Mouse (Mus musculus) ES-E14 (cell line): ENCODE measurements around the gene Fyn. TPM values are rescaled to one million over a fixed set of nuclear protein-coding genes. Genes with fewer than 3 reads are reported as not detected.
A peak's percentile ranks its signal among the peaks of the same experiment; 100 is the strongest.

ENCODE experiments used
- DNase-seq: peaks from one replicate; pipeline ENCODE4 v3.0.0-alpha.2; 2013; ENCODE audit warnings: low read depth, low spot score
- H3K27ac ChIP-seq: 2 replicates; pipeline ENCODE4 v1.5.1; 2012; ENCODE audit warnings: low read depth, mild to moderate bottlenecking, low read length, moderate library complexity, mixed read lengths; ENCODE audit not compliant: poor library complexity, insufficient read depth, severe bottlenecking
- H3K36me3 ChIP-seq: 2 replicates; pipeline ENCODE4 v1.6.1; 2012; ENCODE audit warnings: mild to moderate bottlenecking, low read length, moderate library complexity, mixed read lengths; ENCODE audit not compliant: control insufficient read depth, poor library complexity, insufficient read depth, severe bottlenecking
- H3K4me1 ChIP-seq, 2 experiments: fragments of 150-350 bp in 1 of 2; sonication (generic) in 1 of 2; 2 replicates each; pipeline ENCODE4 v1.6.1; 2012; ENCODE audit warnings: low read length in 2 of 2, mild to moderate bottlenecking in 1 of 2, mixed read lengths in 1 of 2; ENCODE audit not compliant: control insufficient read depth in 2 of 2, insufficient read depth in 2 of 2, poor library complexity in 1 of 2
- H3K4me3 ChIP-seq, 2 experiments: fragments of 150-350 bp in 1 of 2; sonication (generic) in 1 of 2; 2 replicates each; pipeline ENCODE4 v1.5.1; 2012; ENCODE audit warnings: low read length in 2 of 2, low read depth in 1 of 2, mild to moderate bottlenecking in 1 of 2, mixed read lengths in 1 of 2; ENCODE audit not compliant: insufficient read depth in 1 of 2, poor library complexity in 1 of 2, severe bottlenecking in 1 of 2
- H3K9ac ChIP-seq: 2 replicates; pipeline ENCODE4 v1.6.1; 2012; ENCODE audit warnings: low read depth, mild to moderate bottlenecking, low read length, mixed read lengths; ENCODE audit not compliant: poor library complexity, insufficient read depth, severe bottlenecking
- H3K9me3 ChIP-seq: fragments of 150-350 bp; sonication (generic); 2 replicates; pipeline ENCODE4 v1.6.1; 2012; ENCODE audit warnings: low read depth, mild to moderate bottlenecking, low read length; ENCODE audit not compliant: control insufficient read depth, insufficient read depth
- CHD2 ChIP-seq: IDR thresholded peaks from 2 replicates; pipeline ENCODE4 v1.6.1; 2014; ENCODE audit warnings: mild to moderate bottlenecking, low read depth, low read length, inconsistent platforms
- HCFC1 ChIP-seq: IDR thresholded peaks from 2 replicates; pipeline ENCODE4 v1.6.1; 2012; ENCODE audit warnings: low read length, inconsistent platforms, borderline replicate concordance; ENCODE audit not compliant: insufficient read depth
- MAFK ChIP-seq: IDR thresholded peaks from 2 replicates; pipeline ENCODE4 v1.6.1; 2014; ENCODE audit warnings: mild to moderate bottlenecking, low read depth, low read length, inconsistent platforms; ENCODE audit not compliant: insufficient read depth
- ZC3H11A ChIP-seq: IDR thresholded peaks from 2 replicates; pipeline ENCODE4 v1.6.1; 2012; ENCODE audit warnings: low read depth, mild to moderate bottlenecking, inconsistent platforms, low read length, borderline replicate concordance
- ZNF384 ChIP-seq: IDR thresholded peaks from 2 replicates; pipeline ENCODE4 v1.6.1; 2012; ENCODE audit warnings: low read depth, low read length, inconsistent platforms
- in situ Hi-C, 2 experiments: fragments of 600-800 bp; cut with MboI; formaldehyde crosslinking; loops; one replicate each; pipeline ENCODE4 v1.15.1; 2025; ENCODE audit warnings: low sequenced_read_pairs in 2 of 2, inconsistent platforms in 1 of 2; ENCODE audit not compliant: unreplicated experiment in 2 of 2
- total RNA-seq: library from RNA; depleted of rRNA; stranded (reverse); fragments of 300-350 nt; gene quantifications from 2 replicates; pipeline ENCODE4 v1.2.3, GENCODE M21; 2012

Fyn gene
- total RNA-seq, 1 experiment, result 14.6 TPM

GRCm38 (mm10) chr10:39364196-39364595, 4.5 kb upstream of the Fyn start:
- H3K9ac ChIP-seq, result no peak overlapping the region
- no peak for DNase-seq
- TF ChIP-seq MAFK (no peak), ZNF384 (no peak), HCFC1 (no peak), ZC3H11A (no peak), CHD2 (no peak)
- no peak overlapping the region for H3K27ac ChIP-seq
- no peak overlapping the region for H3K4me3 ChIP-seq
- no peaks in the 10 kb centered on the region for H3K36me3 ChIP-seq
- H3K4me1 ChIP-seq, result no peaks in the 10 kb centered on the region
- in situ Hi-C loops, result no loop called here
- H3K9me3 ChIP-seq, result no peaks in the 10 kb centered on the region

GRCm38 (mm10) chr10:39369502-39369931, 862 bp downstream of the Fyn start:
- Histone ChIP-seq H3K4me3 (peak overlapping the region; percentile 87 to 96), H3K9me3 (no peaks in the 10 kb centered on the region), H3K27ac (no peak overlapping the region), H3K36me3 (no peaks in the 10 kb centered on the region), H3K4me1 (no peaks in the 10 kb centered on the region), H3K9ac (peak overlapping the region; percentile 80)
- peak; percentile 90 for DNase-seq
- in situ Hi-C loops, result no loop called here
- no peak for TF ChIP-seq ZNF384
- TF ChIP-seq MAFK, result no peak
- TF ChIP-seq ZC3H11A, result no peak
- TF ChIP-seq CHD2, result peak; percentile 61
- peak; percentile 6; the same call in 1 of the 2 replicates for TF ChIP-seq HCFC1

- in situ Hi-C loops, result no loop called here
- TF ChIP-seq MAFK (no peak), HCFC1 (0 out of 2 replicates have a peak, but pooled peaks have one; percentile 4), ZNF384 (no peak), CHD2 (no peak), ZC3H11A (no peak)
- Histone ChIP-seq H3K27ac (peak overlapping the region; percentile 42; the same call in 1 of the 2 replicates), H3K4me3 (peak overlapping the region; percentile 87 to 96), H3K4me1 (no peaks in the 10 kb centered on the region), H3K9ac (peak overlapping the region; percentile 80), H3K36me3 (no peaks in the 10 kb centered on the region), H3K9me3 (no peaks in the 10 kb centered on the region)
- peak; percentile 16 for DNase-seq
These were observed 1.5 kb downstream of the Fyn start for GRCm38 (mm10) chr10:39369977-39370785.

- Histone ChIP-seq H3K9ac (no peak overlapping the region; the same call in 1 of the 2 replicates), H3K4me3 (peak overlapping the region; percentile 87 to 96), H3K36me3 (no peaks in the 10 kb centered on the region), H3K4me1 (no peaks in the 10 kb centered on the region), H3K9me3 (no peaks in the 10 kb centered on the region), H3K27ac (no peak overlapping the region)
- TF ChIP-seq CHD2 (no peak), ZC3H11A (no peak), HCFC1 (no peak), ZNF384 (no peak), MAFK (no peak)
- no peak for DNase-seq
- in situ Hi-C loops, result no loop called here
These were observed 2.1 kb downstream of the Fyn start for GRCm38 (mm10) chr10:39370786-39371221.
